Mouse (Mus musculus): ENCODE data around the gene Nsun4. TPM values are rescaled to one million over a fixed set of nuclear protein-coding genes. Genes with fewer than 3 reads are reported as not detected.
A peak's percentile ranks its signal among the peaks of the same experiment; 100 is the strongest.

Nsun4 gene
- polyA plus RNA-seq, 1 experiment: 19.1 TPM

DNA sequence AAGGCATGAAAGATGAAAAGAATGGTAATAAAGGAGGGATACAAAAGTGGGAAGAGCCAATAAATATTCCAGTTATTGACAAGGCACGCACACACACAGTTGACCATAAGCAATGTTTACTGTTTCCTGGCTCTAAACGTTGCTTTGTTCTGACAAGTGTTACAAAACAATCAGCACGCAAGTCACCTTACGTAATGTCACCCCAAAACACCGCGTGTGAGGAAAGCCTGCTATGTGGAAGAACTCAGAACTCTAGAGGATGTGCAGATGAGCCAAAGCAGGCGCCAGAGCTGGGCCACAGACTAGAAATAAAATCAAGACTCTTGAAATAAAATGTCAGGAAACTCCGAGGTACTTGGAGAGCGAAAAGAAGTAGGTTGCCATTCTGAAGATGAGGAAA, 20.8 kb downstream of the Nsun4 start:
- Histone ChIP-seq H3K27me3 (ENCODE audit: control insufficient read depth, insufficient read depth, low read length) (no peaks in the 10 kb centered on the region), H3K4me3 (ENCODE audit: control insufficient read depth, insufficient read depth, low read length) (no peak overlapping the region), H3K36me3 (ENCODE audit: control insufficient read depth, insufficient read depth, low read length) (peaks cover 24% of the 10 kb centered on the region), H3K27ac (ENCODE audit: control insufficient read depth, insufficient read depth, low read length) (no peak overlapping the region), H3K4me1 (replicated peaks; ENCODE audit: control insufficient read depth, insufficient read depth, low read length) (no peaks in the 10 kb centered on the region)
- DNase-seq: no peak
- 92% methylated on average over 9 of the region's 9 CpGs for WGBS
- TF ChIP-seq POLR2A (IDR thresholded peaks at IDR 0.05; ENCODE audit: control insufficient read depth, extremely low read depth, insufficient read depth, low read length, poor library complexity) (no peak), CTCF (IDR thresholded peaks at IDR 0.05; ENCODE audit: borderline replicate concordance, control insufficient read depth, extremely low read depth, insufficient read depth, low read length, poor library complexity) (no peak)

DNA sequence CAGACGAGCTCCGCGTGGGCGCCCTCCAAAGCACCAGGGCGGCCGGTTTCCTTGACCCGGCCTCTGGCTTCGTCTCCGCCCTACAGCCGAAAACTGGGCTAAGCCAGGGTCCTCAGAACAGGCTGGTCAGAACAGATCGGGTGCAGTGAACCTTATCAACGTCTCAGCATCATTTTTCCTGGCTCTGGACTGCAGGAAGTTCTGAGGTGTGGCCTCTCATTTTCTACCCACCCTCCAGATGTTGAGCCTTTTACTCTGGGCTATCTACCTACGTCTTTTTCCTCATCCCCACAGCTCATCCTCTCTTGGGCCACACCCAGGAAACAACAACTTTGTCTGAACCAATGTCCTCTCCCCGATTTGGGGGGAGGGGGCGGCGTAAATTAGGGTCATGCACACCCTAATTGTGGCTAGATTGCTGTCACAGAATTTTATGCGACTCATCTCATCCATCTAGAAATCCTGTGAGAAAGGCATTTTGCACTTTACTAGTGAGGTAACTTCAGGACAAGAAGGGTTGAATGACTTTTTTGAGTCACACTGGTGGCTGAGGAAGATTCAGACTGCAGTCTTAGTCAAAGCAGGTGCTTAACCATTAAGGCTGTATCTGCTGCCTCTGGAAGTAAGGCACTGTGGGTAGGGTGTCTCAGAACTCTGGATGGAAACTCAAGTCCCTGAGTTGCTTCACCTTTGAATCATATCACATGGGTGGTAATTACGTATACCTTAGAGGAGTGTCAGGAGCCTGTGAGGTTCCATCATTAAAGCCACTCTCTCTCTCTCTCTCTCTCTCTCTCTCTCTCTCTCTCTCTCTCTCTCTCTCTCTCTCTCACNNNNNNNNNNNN, 35.6 kb downstream of the Nsun4 start, which contains the start of gene Faah:
Gene Faah (minus strand): TSS at position 25 of the 845 bp plus-strand sequence.
- Histone ChIP-seq H3K36me3 (ENCODE audit: control insufficient read depth, insufficient read depth, low read length) (no peaks in the 10 kb centered on the region), H3K4me3 (ENCODE audit: control insufficient read depth, insufficient read depth, low read length) (peak within 1 kb of the TSS; percentile 97), H3K27me3 (ENCODE audit: control insufficient read depth, insufficient read depth, low read length) (no peaks in the 10 kb centered on the region), H3K4me1 (replicated peaks; ENCODE audit: control insufficient read depth, insufficient read depth, low read length) (peaks cover 19% of the 10 kb centered on the region), H3K27ac (ENCODE audit: control insufficient read depth, insufficient read depth, low read length) (0 out of 2 replicates have a peak within 1 kb of the TSS, but pooled peaks have one; percentile 1)
- TF ChIP-seq POLR2A (IDR thresholded peaks at IDR 0.05; ENCODE audit: control insufficient read depth, extremely low read depth, insufficient read depth, low read length, poor library complexity) (no peak), CTCF (IDR thresholded peaks at IDR 0.05; ENCODE audit: borderline replicate concordance, control insufficient read depth, extremely low read depth, insufficient read depth, low read length, poor library complexity) (no peak)
- DNase-seq: peak; percentile 26
- WGBS: 15% methylated on average over 18 of the region's 18 CpGs

DNA sequence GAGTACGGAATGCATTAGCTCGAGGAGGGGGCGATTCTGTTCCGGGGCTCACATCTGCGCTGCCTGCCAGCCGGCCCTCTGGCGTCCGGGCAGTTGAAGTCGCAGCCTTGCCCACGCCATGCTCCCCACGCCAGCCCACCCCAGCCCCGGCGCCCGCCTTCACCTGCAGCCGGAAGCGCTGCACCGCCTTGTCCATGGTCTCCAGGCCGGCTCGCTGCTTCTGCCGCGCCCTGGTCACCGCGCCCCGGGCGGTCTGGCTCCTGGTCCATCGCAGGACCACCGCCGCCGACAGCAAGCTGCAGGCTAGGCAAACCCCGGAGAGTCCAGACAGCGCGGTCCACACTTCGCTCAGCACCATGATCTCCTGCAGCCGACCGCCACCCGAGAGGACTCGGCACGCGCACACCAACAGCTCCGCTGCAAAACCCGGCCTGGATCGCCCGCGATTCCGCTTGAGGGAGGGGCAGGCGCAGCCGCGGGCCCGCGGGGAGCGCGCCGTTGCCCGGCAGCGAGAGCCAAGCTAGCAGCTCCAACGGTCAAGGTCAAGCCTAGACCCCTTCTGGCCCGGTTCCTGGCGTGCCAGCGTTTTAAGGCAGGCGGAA, 36.3 kb downstream of the Nsun4 start:
- peak overlapping the region; percentile 97 for H3K4me3 ChIP-seq (ENCODE audit: control insufficient read depth, insufficient read depth, low read length)
- no peaks in the 10 kb centered on the region for H3K27me3 ChIP-seq (ENCODE audit: control insufficient read depth, insufficient read depth, low read length)
- 0 out of 2 replicates have a peak overlapping the region, but pooled peaks have one; percentile 1 for H3K27ac ChIP-seq (ENCODE audit: control insufficient read depth, insufficient read depth, low read length)
- TF ChIP-seq CTCF (IDR thresholded peaks at IDR 0.05; ENCODE audit: borderline replicate concordance, control insufficient read depth, extremely low read depth, insufficient read depth, low read length, poor library complexity) (peak; percentile 22; the same call in 1 of the 2 replicates), POLR2A (IDR thresholded peaks at IDR 0.05; ENCODE audit: control insufficient read depth, extremely low read depth, insufficient read depth, low read length, poor library complexity) (0 out of 2 replicates have a peak, but pooled peaks have one; percentile 29)
- under 1% methylated on average over 60 of the region's 60 CpGs for WGBS
- DNase-seq: peak; percentile 83
- H3K4me1 ChIP-seq (replicated peaks; ENCODE audit: control insufficient read depth, insufficient read depth, low read length): peaks cover 19% of the 10 kb centered on the region
- H3K36me3 ChIP-seq (ENCODE audit: control insufficient read depth, insufficient read depth, low read length): no peaks in the 10 kb centered on the region

DNA sequence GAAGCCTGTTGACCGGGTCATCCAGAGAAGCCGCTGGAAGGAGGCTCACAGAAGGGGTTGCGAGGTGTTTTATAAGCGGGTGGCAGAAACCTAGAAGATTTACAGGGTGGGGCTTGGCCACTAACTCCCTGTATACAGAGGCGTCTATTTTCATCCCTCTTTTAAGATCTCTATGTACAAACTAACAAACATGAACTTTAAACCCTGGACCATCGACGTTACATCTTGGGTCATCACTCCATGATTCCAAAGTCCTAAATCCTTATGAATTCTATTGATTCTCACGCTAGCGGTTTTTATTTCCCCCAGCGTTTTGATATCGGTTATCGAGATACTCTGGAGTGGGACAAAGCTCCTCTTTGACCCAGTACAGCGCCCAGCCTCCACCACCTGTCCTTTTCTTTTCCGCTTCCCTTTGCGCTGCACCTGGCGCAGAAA, 36.8 kb downstream of the Nsun4 start:
- Histone ChIP-seq H3K27me3 (ENCODE audit: control insufficient read depth, insufficient read depth, low read length) (no peaks in the 10 kb centered on the region), H3K4me3 (ENCODE audit: control insufficient read depth, insufficient read depth, low read length) (peak overlapping the region; percentile 97), H3K4me1 (replicated peaks; ENCODE audit: control insufficient read depth, insufficient read depth, low read length) (peaks cover 19% of the 10 kb centered on the region), H3K27ac (ENCODE audit: control insufficient read depth, insufficient read depth, low read length) (0 out of 2 replicates have a peak overlapping the region, but pooled peaks have one; percentile 1), H3K36me3 (ENCODE audit: control insufficient read depth, insufficient read depth, low read length) (no peaks in the 10 kb centered on the region)
- no peak for TF ChIP-seq CTCF (IDR thresholded peaks at IDR 0.05; ENCODE audit: borderline replicate concordance, control insufficient read depth, extremely low read depth, insufficient read depth, low read length, poor library complexity)
- no peak for TF ChIP-seq POLR2A (IDR thresholded peaks at IDR 0.05; ENCODE audit: control insufficient read depth, extremely low read depth, insufficient read depth, low read length, poor library complexity)
- DNase-seq: no peak
- 9% methylated on average over 16 of the region's 16 CpGs for WGBS

DNA sequence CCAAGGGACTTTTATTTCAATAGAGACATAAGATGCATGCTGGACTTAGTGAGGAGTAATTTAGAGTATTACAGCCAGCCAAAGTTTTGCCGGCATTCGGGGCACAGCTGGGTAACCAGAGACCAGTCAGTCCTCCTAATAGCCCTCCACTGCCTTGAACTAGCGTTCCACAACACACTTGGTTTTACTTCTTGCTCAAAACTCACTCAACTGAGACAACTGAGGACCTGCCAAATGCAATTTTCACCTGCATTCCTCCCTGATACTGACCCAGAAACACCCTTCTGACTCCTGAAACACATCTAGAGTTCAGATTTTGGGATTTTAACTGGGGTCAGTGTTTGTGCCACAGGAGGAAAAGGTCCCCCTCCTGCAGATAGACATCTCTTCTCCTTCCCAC, 37.3 kb downstream of the Nsun4 start:
- Histone ChIP-seq H3K4me3 (ENCODE audit: control insufficient read depth, insufficient read depth, low read length) (peak overlapping the region; percentile 33), H3K4me1 (replicated peaks; ENCODE audit: control insufficient read depth, insufficient read depth, low read length) (peaks cover 19% of the 10 kb centered on the region), H3K27me3 (ENCODE audit: control insufficient read depth, insufficient read depth, low read length) (no peaks in the 10 kb centered on the region), H3K36me3 (ENCODE audit: control insufficient read depth, insufficient read depth, low read length) (no peaks in the 10 kb centered on the region), H3K27ac (ENCODE audit: control insufficient read depth, insufficient read depth, low read length) (peak overlapping the region; percentile 70; the same call in 1 of the 2 replicates)
- no peak for TF ChIP-seq CTCF (IDR thresholded peaks at IDR 0.05; ENCODE audit: borderline replicate concordance, control insufficient read depth, extremely low read depth, insufficient read depth, low read length, poor library complexity)
- TF ChIP-seq POLR2A (IDR thresholded peaks at IDR 0.05; ENCODE audit: control insufficient read depth, extremely low read depth, insufficient read depth, low read length, poor library complexity): no peak
- 56% methylated on average over 3 of the region's 3 CpGs for WGBS
- DNase-seq: no peak

DNA sequence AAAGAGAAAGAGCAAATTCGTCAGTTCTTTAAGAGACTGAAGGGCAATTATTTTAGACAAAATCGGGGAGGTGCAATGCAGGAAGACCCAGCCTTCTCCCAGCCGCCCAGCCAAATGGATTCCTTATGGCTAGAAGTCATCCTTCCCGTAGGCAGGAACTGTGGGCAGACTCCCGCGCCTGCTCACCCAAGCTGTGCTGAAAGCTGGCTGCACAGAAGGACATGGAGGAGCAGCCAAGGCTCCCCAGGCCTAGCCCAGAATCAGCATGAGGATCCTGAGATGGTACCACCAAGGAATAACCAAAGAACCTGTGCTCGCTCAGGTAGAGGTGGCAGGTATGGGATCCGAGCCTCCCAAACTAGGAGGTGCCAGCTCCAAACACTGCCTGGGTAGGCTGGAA, 37.7 kb downstream of the Nsun4 start:
- no peaks in the 10 kb centered on the region for H3K36me3 ChIP-seq (ENCODE audit: control insufficient read depth, insufficient read depth, low read length)
- no peaks in the 10 kb centered on the region for H3K27me3 ChIP-seq (ENCODE audit: control insufficient read depth, insufficient read depth, low read length)
- peak overlapping the region; percentile 33 for H3K4me3 ChIP-seq (ENCODE audit: control insufficient read depth, insufficient read depth, low read length)
- TF ChIP-seq POLR2A (IDR thresholded peaks at IDR 0.05; ENCODE audit: control insufficient read depth, extremely low read depth, insufficient read depth, low read length, poor library complexity) (no peak), CTCF (IDR thresholded peaks at IDR 0.05; ENCODE audit: borderline replicate concordance, control insufficient read depth, extremely low read depth, insufficient read depth, low read length, poor library complexity) (no peak)
- peak overlapping the region; percentile 70 for H3K27ac ChIP-seq (ENCODE audit: control insufficient read depth, insufficient read depth, low read length)
- 64% methylated on average over 8 of the region's 8 CpGs for WGBS
- no peak for DNase-seq
- H3K4me1 ChIP-seq (replicated peaks; ENCODE audit: control insufficient read depth, insufficient read depth, low read length): peaks cover 19% of the 10 kb centered on the region
